Mouse (Mus musculus) erythroblast, embryonic 14.5 days (primary cell): ENCODE results near the gene Ifitm10.

Source experiments
- GATA1 ChIP-seq: IDR thresholded peaks from 2 replicates; pipeline ENCODE4 v1.6.1; 2012; ENCODE audit warnings: low read length, inconsistent platforms, mixed read lengths
- TAL1 ChIP-seq: IDR thresholded peaks from 3 replicates; pipeline ENCODE4 v1.6.1; 2012; ENCODE audit warnings: low read length, inconsistent platforms, mixed read lengths

DNA sequence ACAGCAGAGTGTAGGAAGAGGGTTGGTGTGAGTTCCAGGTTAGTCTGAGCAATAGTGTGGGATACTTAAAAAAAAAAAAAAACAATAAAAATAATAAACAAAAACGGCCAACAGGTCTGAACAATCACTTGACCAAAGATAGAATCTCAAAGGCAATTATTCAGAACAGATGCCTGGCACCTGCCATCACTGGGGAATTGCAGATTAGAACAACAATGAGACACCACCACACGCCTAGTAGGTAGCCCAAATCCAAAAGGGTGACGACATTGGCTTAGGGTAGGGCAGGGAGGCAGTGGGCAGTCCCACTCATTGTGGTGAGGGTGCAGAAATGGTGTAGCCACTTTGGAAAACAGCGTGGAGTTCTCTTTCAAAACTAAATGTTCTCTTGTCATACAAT, 18.1 kb upstream of the Ifitm10 start:
- TF ChIP-seq TAL1 = no peak
- TF ChIP-seq GATA1 = no peak
